Mouse (Mus musculus): ENCODE results near the gene Ap2b1.
A peak's percentile ranks its signal among the peaks of the same experiment; 100 is the strongest.
"Not testable (repeated sequence)": the region's sequence is repeated elsewhere in the genome, so short reads cannot be mapped to it uniquely, and the experiment has no call there.

The Ap2b1 gene

GRCm38 (mm10) chr11:83301431-83301831, 2.6 kb downstream of the Ap2b1 start:
- no peak for DNase-seq (ENCODE audit: extremely low spot score)

- DNase-seq (ENCODE audit: extremely low spot score), result no peak
These were observed 3.3 kb downstream of the Ap2b1 start for GRCm38 (mm10) chr11:83302124-83302523.

- DNase-seq (ENCODE audit: extremely low spot score), result peak; percentile 97
These were observed 3.9 kb downstream of the Ap2b1 start, which contains the start of gene Pex12 for GRCm38 (mm10) chr11:83302526-83303251. TSS of gene Pex12 (minus strand) at chr11:83302586.

- no peak for DNase-seq (ENCODE audit: extremely low spot score)
These were observed 4.9 kb downstream of the Ap2b1 start for GRCm38 (mm10) chr11:83303751-83304150.

GRCm38 (mm10) chr11:83304485-83304884, 5.7 kb downstream of the Ap2b1 start:
- no peak for DNase-seq (ENCODE audit: extremely low spot score)

- no peak for DNase-seq (ENCODE audit: extremely low spot score)
These were observed 8.0 kb downstream of the Ap2b1 start for GRCm38 (mm10) chr11:83306700-83307253.

- DNase-seq (ENCODE audit: extremely low spot score), result no peak
These were observed 13.6 kb downstream of the Ap2b1 start for GRCm38 (mm10) chr11:83312471-83312870.

- DNase-seq (ENCODE audit: extremely low spot score), result no peak
These were observed 20.2 kb downstream of the Ap2b1 start for GRCm38 (mm10) chr11:83319048-83319447.

- not testable (repeated sequence) for DNase-seq (ENCODE audit: extremely low spot score)
These were observed 27.9 kb downstream of the Ap2b1 start for GRCm38 (mm10) chr11:83326692-83327091.

- DNase-seq (ENCODE audit: extremely low spot score), result peak; percentile 28
These were observed 28.6 kb downstream of the Ap2b1 start for GRCm38 (mm10) chr11:83327427-83327826.

GRCm38 (mm10) chr11:83335826-83336225, 37.0 kb downstream of the Ap2b1 start:
- DNase-seq (ENCODE audit: extremely low spot score), result no peak

- DNase-seq (ENCODE audit: extremely low spot score), result no peak
These were observed 40.9 kb downstream of the Ap2b1 start for GRCm38 (mm10) chr11:83339705-83340104.

- DNase-seq (ENCODE audit: extremely low spot score), result no peak
These were observed 43.0 kb downstream of the Ap2b1 start for GRCm38 (mm10) chr11:83341716-83342245.

- DNase-seq (ENCODE audit: extremely low spot score), result no peak
These were observed 56.6 kb downstream of the Ap2b1 start for GRCm38 (mm10) chr11:83355428-83355827.

GRCm38 (mm10) chr11:83357421-83357820, 58.6 kb downstream of the Ap2b1 start:
- DNase-seq (ENCODE audit: extremely low spot score), result peak; percentile 12

GRCm38 (mm10) chr11:83364656-83365055, 65.8 kb downstream of the Ap2b1 start:
- no peak for DNase-seq (ENCODE audit: extremely low spot score)

- no peak for DNase-seq (ENCODE audit: extremely low spot score)
These were observed 72.4 kb downstream of the Ap2b1 start for GRCm38 (mm10) chr11:83371267-83371666.

- DNase-seq (ENCODE audit: extremely low spot score), result no peak
These were observed 81.0 kb downstream of the Ap2b1 start for GRCm38 (mm10) chr11:83379745-83380341.

GRCm38 (mm10) chr11:83382876-83383531, 84.2 kb downstream of the Ap2b1 start:
- DNase-seq (ENCODE audit: extremely low spot score), result no peak

GRCm38 (mm10) chr11:83383532-83383887, 84.7 kb downstream of the Ap2b1 start:
- no peak for DNase-seq (ENCODE audit: extremely low spot score)

GRCm38 (mm10) chr11:83393062-83393461, 94.2 kb downstream of the Ap2b1 start:
- DNase-seq (ENCODE audit: extremely low spot score), result no peak

GRCm38 (mm10) chr11:83394802-83395439, 96.1 kb downstream of the Ap2b1 start:
- DNase-seq (ENCODE audit: extremely low spot score), result peak; percentile 18
